Mouse (Mus musculus) R1 (cell line): ENCODE results near the gene Epha2.

ENCODE experiments used
- DNase-seq: peaks from one replicate; pipeline ENCODE4 v3.0.0-alpha.2; 2018; ENCODE audit warnings: low read depth, low spot score

The Epha2 gene

GRCm38 (mm10) chr4:141279783-141280182 lies 21.3 kb upstream of the Epha2 start:
- peak; percentile 83 for DNase-seq

GRCm38 (mm10) chr4:141280471-141280870 lies 20.6 kb upstream of the Epha2 start:
- no peak for DNase-seq

DNA sequence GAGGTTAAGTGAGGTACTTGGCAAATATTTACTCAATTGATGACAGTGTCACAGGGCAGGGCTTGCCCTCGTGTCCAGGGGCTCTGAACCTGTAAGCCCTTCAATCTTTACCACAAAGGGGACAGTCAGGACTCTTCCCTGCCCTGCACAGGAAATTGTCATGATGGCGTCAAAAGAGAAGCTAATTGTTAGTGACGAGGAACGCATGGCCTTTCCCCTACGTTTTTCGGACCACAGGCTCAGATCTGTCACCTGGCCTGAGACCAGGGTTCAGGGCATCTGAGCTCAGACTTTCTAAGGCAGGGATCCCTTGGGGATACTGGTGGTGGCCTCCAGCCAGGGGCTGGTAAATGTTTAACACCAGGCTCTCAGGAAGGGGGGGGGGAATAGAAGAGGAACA lies 19.9 kb upstream of the Epha2 start:
- DNase-seq = peak; percentile 32

DNA sequence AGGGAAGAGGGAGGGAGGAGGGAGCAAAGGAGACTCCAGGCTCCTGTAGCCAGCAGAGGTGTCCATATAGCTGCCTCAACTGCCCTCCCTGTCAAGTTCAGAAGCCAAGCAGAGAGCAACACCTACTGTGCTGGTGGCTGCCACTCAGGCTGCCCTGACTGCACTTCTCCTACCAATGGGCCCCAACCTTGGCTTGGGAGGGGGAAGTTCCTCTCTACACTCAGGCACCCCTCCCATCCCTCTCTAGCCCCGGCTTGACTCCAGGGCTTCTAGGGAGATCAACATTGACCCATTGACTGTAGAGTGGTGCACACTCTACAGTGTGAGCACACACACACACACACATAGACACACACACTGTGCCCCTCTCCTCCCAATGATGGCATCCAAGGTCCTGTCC lies 19.5 kb upstream of the Epha2 start:
- DNase-seq = peak; percentile 35

DNA sequence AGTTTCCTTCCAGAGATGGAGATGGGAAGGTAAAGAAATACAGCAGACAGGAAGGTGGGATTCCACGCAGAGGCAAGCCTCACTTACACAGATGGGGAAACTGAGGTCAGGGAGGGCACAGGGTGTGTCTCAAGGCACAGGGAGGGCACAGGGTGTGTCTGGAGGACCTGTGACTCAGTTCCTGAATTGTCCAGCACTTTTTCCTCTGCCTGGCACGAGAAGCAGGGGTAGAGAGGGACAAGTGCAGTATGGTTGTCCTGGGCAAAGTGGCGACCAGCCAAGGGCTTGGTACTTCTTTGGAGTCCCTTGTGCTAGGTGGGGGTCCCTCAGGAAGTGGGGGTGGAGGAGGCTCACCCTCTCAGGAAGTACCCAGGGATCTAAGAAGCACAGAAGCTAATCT lies 19.0 kb upstream of the Epha2 start:
- no peak for DNase-seq

GRCm38 (mm10) chr4:141282623-141283022 lies 18.4 kb upstream of the Epha2 start:
- DNase-seq = peak; percentile 94

DNA sequence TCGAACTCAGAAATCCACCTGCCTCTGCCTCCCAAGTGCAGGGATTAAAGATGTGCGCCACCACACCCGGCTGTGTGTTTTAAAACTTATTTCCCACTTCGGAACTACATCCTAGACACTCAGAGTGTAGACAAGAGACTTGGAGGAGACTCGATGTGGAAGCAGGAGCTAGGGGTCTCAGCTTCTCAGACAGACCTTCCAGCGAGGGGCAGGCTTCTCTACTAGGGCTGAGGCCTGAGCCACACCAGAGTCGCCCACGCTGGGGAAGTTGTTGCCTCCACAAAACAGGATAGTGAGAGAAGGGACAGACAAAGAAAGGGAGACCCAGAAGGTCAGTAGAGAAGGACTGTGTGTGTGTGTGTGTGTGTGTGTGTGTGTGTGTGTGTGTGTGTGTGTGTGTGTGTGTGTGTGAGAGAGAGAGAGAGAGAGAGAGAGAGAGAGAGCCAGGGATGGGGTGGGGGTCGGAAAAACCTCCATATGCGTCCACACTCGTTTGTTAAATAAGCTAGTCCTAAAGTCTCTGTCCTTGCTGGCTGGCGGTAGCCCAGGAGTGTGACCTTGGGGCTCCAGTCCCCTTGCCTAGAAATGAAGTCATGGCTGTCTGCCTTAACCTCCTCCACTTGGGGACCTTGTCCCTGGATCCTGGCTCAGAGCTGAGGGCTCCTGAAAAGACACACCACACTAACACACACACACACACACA lies 17.7 kb upstream of the Epha2 start:
- DNase-seq = peak; percentile 71

- DNase-seq = peak; percentile 91
These were observed 17.1 kb upstream of the Epha2 start for GRCm38 (mm10) chr4:141283879-141284411.

- peak; percentile 96 for DNase-seq
These were observed 16.6 kb upstream of the Epha2 start for GRCm38 (mm10) chr4:141284486-141284885.

GRCm38 (mm10) chr4:141285128-141285527 lies 15.9 kb upstream of the Epha2 start:
- peak; percentile 72 for DNase-seq

GRCm38 (mm10) chr4:141286860-141287517 lies 14.1 kb upstream of the Epha2 start:
- DNase-seq = peak; percentile 97

DNA sequence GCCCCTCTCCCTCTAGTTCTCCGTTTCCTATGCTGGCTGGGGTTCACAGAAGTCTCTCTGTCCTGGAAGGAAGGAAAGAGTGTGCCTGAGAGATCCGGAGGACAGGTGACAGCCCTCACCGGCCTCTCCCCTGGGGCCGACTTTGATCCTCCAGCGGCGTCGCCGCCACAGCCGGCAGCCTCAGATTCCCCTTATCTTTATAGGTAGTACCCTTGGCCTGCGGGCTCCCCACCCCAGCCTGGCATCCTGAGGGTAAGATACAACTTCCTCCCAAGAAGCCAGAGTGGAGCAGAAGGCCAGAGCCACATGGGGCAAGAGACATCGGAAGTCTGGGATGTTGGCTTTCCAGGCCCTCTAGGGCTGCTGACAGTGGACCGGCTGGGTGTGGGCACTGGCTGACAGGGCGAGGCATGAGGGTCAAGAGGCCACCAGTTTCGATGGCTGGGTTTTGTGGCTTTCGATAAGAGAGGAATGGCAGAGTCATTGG lies 13.5 kb upstream of the Epha2 start:
- DNase-seq = no peak

DNA sequence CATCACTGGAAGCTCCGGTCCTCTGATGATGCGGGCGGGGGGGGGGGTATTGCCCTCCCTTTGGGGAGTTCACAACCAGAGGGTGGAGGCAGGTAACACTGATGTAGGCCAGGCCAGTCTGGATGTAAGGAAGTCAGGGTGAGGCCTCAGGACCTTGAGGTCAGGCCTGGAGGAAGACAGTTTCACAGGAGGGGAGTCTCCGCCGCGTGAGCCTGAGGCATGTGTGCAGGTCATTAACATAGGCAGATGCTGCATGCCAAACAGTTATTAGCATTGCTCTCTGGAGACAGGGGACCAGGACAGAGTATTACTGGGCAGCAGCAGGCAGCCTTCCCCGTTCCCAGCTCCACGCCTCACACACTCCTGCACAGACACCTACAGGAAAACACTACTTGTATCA lies 12.9 kb upstream of the Epha2 start:
- DNase-seq = peak; percentile 69

- DNase-seq = peak; percentile 99
These were observed 9.3 kb upstream of the Epha2 start for GRCm38 (mm10) chr4:141291571-141292375.

GRCm38 (mm10) chr4:141295774-141296186 lies 5.3 kb upstream of the Epha2 start:
- DNase-seq = peak; percentile 78

DNA sequence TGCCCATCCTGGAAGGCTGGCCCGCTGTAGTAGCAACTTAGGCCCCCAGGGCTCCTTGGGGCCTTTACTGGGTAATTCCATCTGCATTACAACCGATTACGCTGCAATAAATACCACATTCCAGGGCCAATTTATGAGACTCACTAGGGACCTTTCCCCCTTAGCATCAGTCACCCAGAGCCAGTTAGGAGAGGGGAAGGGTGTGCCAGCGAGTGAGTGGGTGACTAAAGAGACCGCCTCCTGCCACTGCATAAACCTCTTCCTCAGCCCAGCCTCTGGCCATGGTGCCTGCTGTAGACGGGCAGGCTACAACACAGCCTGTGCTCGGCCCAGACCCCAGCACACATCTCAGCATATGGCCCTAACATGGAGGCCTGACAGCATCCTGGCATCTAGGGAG lies 3.1 kb upstream of the Epha2 start:
- no peak for DNase-seq

- DNase-seq = no peak
These were observed 1.7 kb upstream of the Epha2 start for GRCm38 (mm10) chr4:141299356-141299755.

GRCm38 (mm10) chr4:141300196-141300595 lies 844 bp upstream of the Epha2 start:
- DNase-seq = no peak

- peak; percentile 69 for DNase-seq
These were observed 769 bp downstream of the Epha2 start for GRCm38 (mm10) chr4:141301591-141302427.

DNA sequence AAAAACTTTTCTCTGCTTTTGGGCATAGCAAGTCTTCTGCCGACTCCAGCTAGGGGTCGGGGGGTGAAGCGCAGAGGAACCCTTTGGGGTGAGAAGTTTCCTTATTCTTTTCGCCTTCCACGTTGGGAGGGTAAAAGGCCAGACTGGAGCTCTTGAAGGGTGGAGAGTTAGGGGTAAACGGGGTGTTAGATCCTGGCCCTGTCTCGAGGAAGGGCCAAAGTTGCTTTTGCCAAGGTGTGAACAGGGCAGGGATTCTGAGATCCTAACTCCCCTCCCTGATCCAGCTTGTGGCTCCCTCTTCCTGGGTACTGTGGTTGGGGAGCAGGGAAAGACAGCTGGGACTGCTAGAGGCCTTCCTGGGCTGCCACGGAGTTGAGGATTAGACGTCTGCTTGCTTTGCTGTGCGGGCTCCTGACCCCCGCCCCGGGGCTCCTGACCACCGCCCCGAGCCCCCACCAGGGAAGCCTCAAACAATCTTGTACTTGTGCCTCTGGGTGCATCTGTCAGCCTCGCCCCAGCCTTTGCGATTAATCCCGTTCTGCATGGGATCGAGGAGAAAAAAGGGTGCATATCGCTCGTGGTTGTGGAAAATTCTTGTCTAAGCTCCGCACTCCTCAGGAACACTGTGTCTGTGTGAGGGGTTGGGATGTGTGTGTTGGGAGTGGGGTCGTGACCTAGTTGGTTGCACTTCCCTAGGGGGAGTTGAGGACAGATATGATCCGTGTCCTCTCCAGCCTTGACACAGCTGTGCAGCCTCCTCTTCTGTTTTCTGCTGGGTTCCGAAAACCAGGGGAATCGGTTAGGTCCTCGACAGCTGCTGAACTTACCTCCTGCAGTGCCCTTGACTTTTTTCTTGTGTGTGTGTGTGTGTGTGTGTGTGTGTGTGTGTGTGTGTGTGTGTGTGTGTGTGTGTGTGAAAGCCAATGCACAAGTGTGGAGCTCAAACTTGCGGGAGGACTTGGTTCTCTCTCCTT lies 1.7 kb downstream of the Epha2 start:
- DNase-seq = no peak
